Mouse (Mus musculus) CD4-positive, CD25-positive, alpha-beta regulatory T cell (primary cell): ENCODE measurements around the gene Dop1a. TPM values are rescaled to one million over a fixed set of nuclear protein-coding genes. Genes with fewer than 3 reads are reported as not detected.

Experiments used
- polyA plus RNA-seq: library from polyadenylated mRNA; unstranded; fragments of 100-300 nt; shearing (Covaris generic); gene quantifications from one replicate; pipeline ENCODE4 v1.2.1, GENCODE M21; 2017

Dop1a gene
- polyA plus RNA-seq = 38.2 TPM

DNA sequence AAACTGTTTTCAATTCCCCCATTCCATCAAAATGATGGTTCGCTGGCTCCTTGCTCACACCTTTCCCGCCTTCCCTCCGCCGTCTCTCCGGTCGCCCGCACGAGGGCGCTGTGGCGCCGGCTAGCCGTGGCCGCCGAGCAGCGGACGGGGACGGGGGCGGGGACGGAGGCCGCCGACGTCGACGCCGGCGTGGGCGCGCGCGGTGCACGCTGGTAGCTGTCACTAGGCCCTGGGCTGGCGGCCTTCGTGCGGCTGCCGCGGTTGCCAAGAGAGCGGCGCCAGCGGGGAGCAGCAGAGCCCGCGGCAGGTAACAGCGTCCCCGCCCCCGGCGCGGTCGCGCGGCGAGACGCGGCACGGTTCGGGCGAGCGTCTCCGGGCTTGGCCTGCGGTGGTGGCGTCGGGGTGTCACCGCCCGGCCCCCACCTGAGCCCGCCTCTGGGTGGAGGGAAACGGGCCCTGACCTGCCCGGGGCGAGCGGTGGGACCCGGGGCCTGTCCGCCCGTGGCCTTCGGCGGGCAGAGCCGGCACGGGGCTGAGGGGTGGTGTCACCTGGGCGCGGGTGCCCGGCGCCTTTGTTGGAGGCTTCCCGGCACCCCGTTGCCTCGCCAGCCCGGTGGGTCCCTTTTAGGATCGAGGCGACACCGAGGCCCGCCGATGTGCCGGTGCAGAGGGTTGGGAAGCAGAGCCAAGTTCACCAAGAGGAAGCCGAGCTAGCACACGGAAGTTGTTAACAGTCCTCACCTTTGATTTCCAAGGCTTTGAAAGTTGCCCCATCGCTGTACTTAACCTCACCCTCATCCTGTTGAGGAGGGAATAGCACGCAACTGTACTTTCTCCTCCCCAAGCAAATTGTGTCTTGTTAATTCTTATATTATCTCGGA, at the start of gene Dop1a:
Gene Dop1a, plus strand, starts transcription at position 165 of the 881 bp plus-strand sequence.

DNA sequence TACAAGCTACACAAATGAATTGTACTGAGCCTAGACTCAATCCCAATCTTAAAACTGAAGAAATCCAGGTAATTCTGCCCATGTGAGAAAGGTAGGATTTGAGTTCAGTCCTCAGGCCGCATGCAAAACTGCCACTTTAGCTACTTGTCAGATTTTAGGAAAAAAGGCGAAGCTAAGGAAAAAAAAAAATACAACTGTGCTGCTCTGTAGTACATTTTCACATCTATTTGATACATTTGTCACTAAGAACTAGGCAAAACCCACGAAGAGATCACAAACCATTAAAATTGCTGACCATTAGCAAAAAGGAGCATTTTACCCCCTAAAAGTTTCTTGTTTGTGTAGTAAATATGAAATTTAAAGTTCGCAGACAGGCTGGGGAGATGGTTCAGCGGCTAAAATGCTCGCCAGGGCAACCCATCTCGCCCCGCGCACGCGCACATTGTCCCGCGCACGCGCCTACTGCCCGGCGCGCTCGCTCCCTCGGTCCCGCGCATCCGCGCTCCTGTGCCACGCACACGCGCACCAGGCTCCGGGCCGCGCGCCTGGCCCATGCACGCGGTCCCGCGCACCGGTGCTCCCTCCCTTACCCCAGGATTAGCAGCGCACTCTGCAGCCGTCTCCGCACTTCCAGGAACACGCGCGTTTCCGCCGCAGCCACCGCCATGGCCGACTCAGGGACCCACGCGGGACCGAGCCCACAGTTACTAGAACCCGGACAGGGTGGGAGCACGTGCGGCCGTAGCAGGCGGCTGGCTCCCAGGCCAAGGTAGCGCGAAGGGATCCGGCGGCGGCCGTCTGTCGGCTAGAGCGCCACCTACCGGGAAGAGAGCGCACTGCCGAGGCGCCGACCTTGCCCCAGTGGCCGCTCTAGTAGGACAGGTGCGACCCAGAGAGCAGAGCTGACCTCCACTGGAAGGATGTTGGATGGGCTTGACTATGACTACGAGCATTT, 2.5 kb upstream of the Dop1a start, which contains the start of gene Ube2cbp:
Gene Ube2cbp, minus strand, starts transcription at position 800 of the 955 bp plus-strand sequence.

DNA sequence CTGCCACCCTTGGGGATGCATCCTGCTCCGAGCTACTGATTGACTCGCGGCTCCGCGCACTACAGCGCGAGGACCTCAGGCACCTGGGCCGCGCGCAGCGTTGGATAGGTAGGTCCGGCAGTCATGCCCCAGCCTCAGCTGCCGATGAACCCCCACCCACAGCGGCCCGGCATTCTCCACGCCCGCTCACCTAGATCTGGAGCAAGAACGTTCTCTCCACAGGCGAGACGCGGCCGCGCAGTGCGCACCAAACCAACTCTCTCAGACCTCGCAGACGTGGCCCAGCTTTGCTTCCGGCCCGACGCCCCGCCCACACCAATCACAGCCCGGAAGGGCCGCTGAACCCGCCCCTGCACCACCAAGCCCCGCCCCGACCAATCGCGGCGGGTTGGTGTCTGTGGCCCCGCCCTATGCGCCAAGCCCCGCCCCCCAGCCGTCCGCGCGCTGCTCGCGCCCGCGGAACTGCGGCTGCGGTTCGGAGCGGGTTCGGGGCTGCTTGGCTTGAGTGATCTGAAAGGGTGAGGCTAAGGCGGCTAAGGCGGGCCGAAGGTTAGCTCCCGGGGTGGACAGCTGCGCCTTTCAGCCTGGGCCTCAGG, 104.7 kb downstream of the Dop1a start, which contains the start of the genes Pgm3 and Rwdd2a:
Gene Pgm3, minus strand, starts transcription at position 303 of the 596 bp plus-strand sequence.
Gene Rwdd2a, plus strand, starts transcription at position 452 of the 596 bp plus-strand sequence.

Other genes with a start within 250 kb of the Dop1a start
- 4.3 TPM for gene Ube2cbp, start 2.2 kb upstream of the Dop1a start, polyA plus RNA-seq
- gene Pgm3, start 104.7 kb downstream of the Dop1a start, polyA plus RNA-seq = 17.6 TPM
- gene Rwdd2a, start 104.8 kb downstream of the Dop1a start, polyA plus RNA-seq = 5.4 TPM
- 0.11 TPM for gene Me1, start 228.8 kb downstream of the Dop1a start, polyA plus RNA-seq